Mouse (Mus musculus): ENCODE measurements around the gene Dynlt1b.
"Not testable (repeated sequence)": the region's sequence is repeated elsewhere in the genome, so short reads cannot be mapped to it uniquely, and the experiment has no call there.

Dynlt1b gene

GRCm38 (mm10) chr17:6424294-6424980 is 5.5 kb upstream of the Dynlt1b start:
- not testable (repeated sequence) for DNase-seq (ENCODE audit: low spot score)

GRCm38 (mm10) chr17:6425325-6425724 is 4.6 kb upstream of the Dynlt1b start:
- peak; percentile 17 for DNase-seq (ENCODE audit: low spot score)

GRCm38 (mm10) chr17:6426869-6427268 is 3.0 kb upstream of the Dynlt1b start:
- DNase-seq (ENCODE audit: low spot score) = not testable (repeated sequence)

- DNase-seq (ENCODE audit: low spot score) = not testable (repeated sequence)
These were observed 986 bp upstream of the Dynlt1b start for GRCm38 (mm10) chr17:6428926-6429325.

GRCm38 (mm10) chr17:6430410-6431001 is 594 bp downstream of the Dynlt1b start:
- DNase-seq (ENCODE audit: low spot score) = not testable (repeated sequence)

GRCm38 (mm10) chr17:6432456-6432855 is 2.5 kb downstream of the Dynlt1b start:
- not testable (repeated sequence) for DNase-seq (ENCODE audit: low spot score)

GRCm38 (mm10) chr17:6433691-6434090 is 3.8 kb downstream of the Dynlt1b start:
- peak; percentile 5 for DNase-seq (ENCODE audit: low spot score)

- not testable (repeated sequence) for DNase-seq (ENCODE audit: low spot score)
These were observed 8.2 kb downstream of the Dynlt1b start for GRCm38 (mm10) chr17:6438080-6438479.

GRCm38 (mm10) chr17:6439913-6440312 is 10.0 kb downstream of the Dynlt1b start:
- DNase-seq (ENCODE audit: low spot score) = not testable (repeated sequence)

GRCm38 (mm10) chr17:6440493-6441077 is 10.7 kb downstream of the Dynlt1b start:
- DNase-seq (ENCODE audit: low spot score) = not testable (repeated sequence)

GRCm38 (mm10) chr17:6441254-6441653 is 11.3 kb downstream of the Dynlt1b start:
- not testable (repeated sequence) for DNase-seq (ENCODE audit: low spot score)

- DNase-seq (ENCODE audit: low spot score) = not testable (repeated sequence)
These were observed 12.6 kb downstream of the Dynlt1b start for GRCm38 (mm10) chr17:6442513-6442912.

GRCm38 (mm10) chr17:6445794-6446587 is 16.1 kb downstream of the Dynlt1b start:
- not testable (repeated sequence) for DNase-seq (ENCODE audit: low spot score)

- DNase-seq (ENCODE audit: low spot score) = not testable (repeated sequence)
These were observed 18.4 kb downstream of the Dynlt1b start for GRCm38 (mm10) chr17:6448293-6448692.

- DNase-seq (ENCODE audit: low spot score) = not testable (repeated sequence)
These were observed 19.3 kb downstream of the Dynlt1b start for GRCm38 (mm10) chr17:6449166-6449565.

- not testable (repeated sequence) for DNase-seq (ENCODE audit: low spot score)
These were observed 21.3 kb downstream of the Dynlt1b start for GRCm38 (mm10) chr17:6451205-6451604.

- not testable (repeated sequence) for DNase-seq (ENCODE audit: low spot score)
These were observed 22.8 kb downstream of the Dynlt1b start for GRCm38 (mm10) chr17:6452689-6453088.

- not testable (repeated sequence) for DNase-seq (ENCODE audit: low spot score)
These were observed 24.8 kb downstream of the Dynlt1b start for GRCm38 (mm10) chr17:6454703-6455102.

- not testable (repeated sequence) for DNase-seq (ENCODE audit: low spot score)
These were observed 26.0 kb downstream of the Dynlt1b start for GRCm38 (mm10) chr17:6455883-6456282.

- DNase-seq (ENCODE audit: low spot score) = not testable (repeated sequence)
These were observed 26.9 kb downstream of the Dynlt1b start for GRCm38 (mm10) chr17:6456614-6457402.

- DNase-seq (ENCODE audit: low spot score) = not testable (repeated sequence)
These were observed 31.2 kb downstream of the Dynlt1b start for GRCm38 (mm10) chr17:6461083-6461595.

Data from embryo, embryonic 10 days (tissue).